Mouse (Mus musculus) lung, adult 2 months (tissue): ENCODE measurements around the gene Fam155a.

ENCODE experiments used
- CTCF ChIP-seq: fragments of 200-500 bp; IDR thresholded peaks from 2 replicates; pipeline ENCODE4 v1.5.1; 2011; ENCODE audit warnings: mild to moderate bottlenecking, low read length, control low read depth; ENCODE audit not compliant: insufficient read depth
- POLR2A ChIP-seq: fragments of 200-500 bp; IDR thresholded peaks from 2 replicates; pipeline ENCODE4 v1.6.1; 2011; ENCODE audit warnings: low read depth, mild to moderate bottlenecking, control low read depth, low read length, borderline replicate concordance; ENCODE audit errors: extremely low read depth

DNA sequence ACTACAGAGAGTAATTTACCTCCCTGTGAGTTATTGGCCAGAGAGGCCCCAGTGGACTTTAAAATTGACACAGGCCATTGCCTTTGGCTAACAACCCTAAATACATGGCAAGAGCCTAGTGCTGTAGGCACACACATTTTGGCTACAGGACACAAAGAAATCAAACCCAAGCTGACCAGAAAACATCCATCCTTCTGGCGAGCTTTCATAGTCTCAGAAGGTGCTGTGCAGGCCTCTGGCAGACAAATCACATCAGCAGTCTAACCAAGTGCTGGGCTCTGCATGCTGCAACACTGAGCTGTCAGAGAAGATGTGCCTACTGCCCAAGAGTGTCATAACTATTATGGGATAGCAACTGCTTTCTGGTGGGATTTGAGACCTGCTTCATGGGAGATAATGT lies 34.7 kb upstream of the Fam155a start:
- no peak for TF ChIP-seq CTCF
- TF ChIP-seq POLR2A, result no peak
